Mouse (Mus musculus): ENCODE measurements at regions not wholly inside any gene's neighbourhood (a gene's known extent, or its start where the extent isn't known, plus 50 kb on each side); places are given as distances from the start of the nearest gene placed in this dataset.

- DNase-seq (ENCODE audit: low spot score in 2 of 2), result no peak
These were observed 202.5 kb downstream of the Arhgef10l start for GRCm38 (mm10) chr4:140463296-140463695.

DNA sequence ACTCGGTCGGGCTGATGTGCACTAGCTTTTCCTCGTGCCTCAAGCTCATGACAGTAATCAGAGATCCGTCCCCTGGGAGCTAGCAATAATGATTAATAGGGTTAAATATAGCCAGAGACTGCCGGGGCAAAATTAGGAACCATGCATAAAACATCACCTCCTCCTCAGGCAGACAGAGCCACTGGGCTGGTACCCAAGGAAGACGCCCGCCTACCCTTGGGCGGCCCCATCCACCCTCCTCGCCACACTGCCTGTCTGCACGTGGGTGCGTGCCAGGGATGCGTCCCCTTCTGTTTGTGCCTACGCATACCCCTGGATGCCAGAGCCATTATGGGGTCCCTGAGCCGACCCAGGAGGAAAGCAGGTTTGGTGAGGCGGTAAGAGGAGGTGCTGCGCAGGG, 204.5 kb downstream of the Arhgef10l start:
- DNase-seq (ENCODE audit: low spot score in 2 of 2), result no peak

DNA sequence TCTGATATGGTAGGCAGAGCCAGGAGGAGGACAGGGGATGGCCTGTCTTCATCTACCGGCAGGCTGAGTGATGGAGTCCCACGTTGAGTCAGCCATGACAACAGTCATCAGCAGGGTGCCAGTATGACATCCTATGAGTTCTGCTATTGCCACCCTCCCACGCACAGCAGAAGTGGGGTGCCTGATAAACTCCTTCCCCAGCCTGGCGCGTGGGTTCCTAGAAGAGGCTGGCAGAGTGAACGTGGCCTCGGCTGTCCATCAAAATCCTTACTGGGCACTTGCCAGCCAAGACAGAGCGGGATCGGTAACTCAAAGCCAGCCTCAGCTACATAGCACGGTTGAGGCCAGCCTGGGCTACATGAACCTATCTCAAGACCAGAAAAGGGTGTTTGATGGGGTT, 202.5 kb upstream of the Igsf21 start:
- no peak for DNase-seq (ENCODE audit: low spot score in 2 of 2)

DNA sequence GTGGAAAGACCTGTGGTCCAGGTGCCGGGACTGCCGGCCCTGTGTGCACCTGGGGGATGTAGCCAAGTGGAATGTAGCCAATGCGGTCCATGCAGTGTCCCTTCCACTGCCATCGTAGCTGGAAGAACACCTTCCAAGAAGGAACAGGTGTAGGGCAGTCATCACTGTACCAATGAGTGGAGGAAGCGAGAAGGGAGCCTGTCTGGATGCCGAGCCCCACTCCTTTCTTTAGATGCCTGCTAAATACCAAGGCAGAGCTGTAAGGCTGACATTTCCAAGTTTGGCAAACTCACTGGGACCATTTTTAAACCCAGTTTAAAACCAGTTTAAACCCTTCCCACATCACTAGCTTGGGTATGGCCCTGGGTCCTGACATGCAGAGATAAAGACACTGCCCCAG, 199.9 kb upstream of the Igsf21 start:
- DNase-seq (ENCODE audit: low spot score in 2 of 2), result no peak

GRCm38 (mm10) chr4:140445931-140446330, 199.3 kb upstream of the Igsf21 start:
- no peak for DNase-seq (ENCODE audit: low spot score in 2 of 2)

- no peak for DNase-seq (ENCODE audit: low spot score in 2 of 2)
These were observed 196.6 kb upstream of the Igsf21 start for GRCm38 (mm10) chr4:140443221-140443620.

GRCm38 (mm10) chr4:140441805-140442204, 195.2 kb upstream of the Igsf21 start:
- no peak for DNase-seq (ENCODE audit: low spot score in 2 of 2)

GRCm38 (mm10) chr4:140439856-140440255, 193.3 kb upstream of the Igsf21 start:
- DNase-seq (ENCODE audit: low spot score in 2 of 2), result peak in 1 of 2 experiments; percentile 11

GRCm38 (mm10) chr4:140436030-140436429, 189.4 kb upstream of the Igsf21 start:
- DNase-seq (ENCODE audit: low spot score in 2 of 2), result no peak

- no peak for DNase-seq (ENCODE audit: low spot score in 2 of 2)
These were observed 187.4 kb upstream of the Igsf21 start for GRCm38 (mm10) chr4:140433744-140434542.

DNA sequence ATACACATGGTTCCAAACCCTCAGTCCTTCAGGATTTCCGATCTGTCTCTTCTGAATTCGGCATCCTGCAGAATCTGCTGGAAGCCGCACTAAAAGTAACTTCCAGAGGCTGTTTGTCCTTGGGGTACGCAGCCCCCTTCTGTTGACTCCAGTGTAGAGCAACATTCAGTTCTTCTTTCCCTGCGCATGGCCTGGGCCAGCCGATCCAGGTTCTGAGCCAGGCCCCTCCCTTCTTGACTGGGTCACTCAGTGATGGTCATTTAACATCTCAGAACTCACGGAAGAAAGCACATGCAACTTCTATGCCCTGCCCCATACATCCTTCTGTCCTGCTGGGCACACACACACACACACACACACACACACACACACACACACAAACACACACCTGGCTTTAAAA, 185.5 kb upstream of the Igsf21 start:
- DNase-seq (ENCODE audit: low spot score in 2 of 2), result no peak

DNA sequence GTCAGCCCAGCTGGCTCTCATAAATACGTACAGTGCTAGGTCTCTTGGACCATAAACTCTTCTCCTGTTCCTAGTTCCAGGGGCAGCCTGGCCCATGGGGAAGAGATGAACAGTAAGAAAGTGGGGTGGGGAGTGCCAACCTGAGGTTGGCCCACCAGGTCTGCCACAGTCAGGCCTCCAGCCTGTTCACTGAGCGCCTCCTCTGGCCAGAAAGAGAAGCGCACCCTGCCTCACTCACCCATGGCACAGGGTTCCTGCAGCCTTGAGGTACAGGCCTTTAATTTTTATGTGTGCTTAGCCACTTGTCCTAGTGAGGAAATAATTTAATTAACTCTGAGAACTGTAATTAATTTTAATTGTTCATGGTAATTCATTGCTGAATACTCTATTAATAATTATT, 180.5 kb upstream of the Igsf21 start:
- DNase-seq (ENCODE audit: low spot score in 2 of 2), result no peak

DNA sequence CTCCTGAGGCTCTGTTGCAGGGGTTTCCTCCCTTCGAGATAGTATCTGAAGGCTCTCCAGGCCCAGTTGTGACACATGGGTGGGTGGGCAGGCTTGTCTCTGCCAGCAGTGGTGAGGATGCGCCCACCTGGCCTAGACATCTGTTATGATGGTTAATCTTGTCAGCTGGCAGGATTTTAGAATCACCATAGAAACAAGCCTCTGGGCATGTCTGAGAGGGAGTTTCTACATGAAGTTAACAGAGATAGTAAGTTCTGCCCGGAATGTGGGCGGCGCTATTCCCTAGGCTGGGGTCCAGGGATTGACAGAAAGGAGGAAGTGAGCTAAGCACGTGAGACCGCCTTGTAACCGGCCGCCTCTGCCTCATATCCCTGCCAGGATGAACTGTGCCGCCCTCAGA, 177.2 kb upstream of the Igsf21 start:
- DNase-seq (ENCODE audit: low spot score in 2 of 2), result no peak

- DNase-seq (ENCODE audit: low spot score in 2 of 2), result no peak
These were observed 175.5 kb upstream of the Igsf21 start for GRCm38 (mm10) chr4:140421926-140422585.

DNA sequence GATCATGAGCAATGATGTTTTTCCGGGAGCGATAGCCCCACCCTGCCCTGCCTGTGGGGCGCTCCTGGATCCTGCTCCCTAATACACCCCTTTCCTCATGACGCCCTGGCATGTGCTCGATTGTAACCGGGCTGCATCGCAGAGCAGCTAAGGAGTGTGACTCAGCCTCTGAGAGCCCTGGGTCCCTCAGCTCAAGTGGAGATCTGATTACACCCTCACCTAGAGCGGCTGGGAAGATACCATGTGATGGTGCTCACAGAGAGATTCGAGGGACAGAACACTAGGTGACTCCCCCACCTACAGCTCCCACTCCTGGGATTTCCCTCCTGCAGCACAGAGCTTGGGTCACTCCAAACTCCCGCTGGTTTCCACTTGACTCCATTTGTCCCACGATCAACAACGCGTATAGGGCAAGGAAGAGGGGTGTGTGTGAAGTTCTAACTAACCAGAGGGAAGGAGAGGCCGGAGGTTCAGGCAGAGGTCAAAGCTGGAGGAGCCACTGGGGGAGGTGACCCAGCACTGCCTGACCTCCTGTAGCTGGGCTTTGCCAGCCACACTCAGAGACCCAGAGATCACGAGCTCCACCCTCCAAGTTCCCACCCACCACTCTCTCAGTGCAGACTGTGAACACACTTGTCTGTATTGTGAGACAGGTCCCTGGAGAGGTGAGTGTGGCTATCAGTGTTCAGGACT, 173.3 kb upstream of the Igsf21 start:
- DNase-seq (ENCODE audit: low spot score in 2 of 2), result no peak

DNA sequence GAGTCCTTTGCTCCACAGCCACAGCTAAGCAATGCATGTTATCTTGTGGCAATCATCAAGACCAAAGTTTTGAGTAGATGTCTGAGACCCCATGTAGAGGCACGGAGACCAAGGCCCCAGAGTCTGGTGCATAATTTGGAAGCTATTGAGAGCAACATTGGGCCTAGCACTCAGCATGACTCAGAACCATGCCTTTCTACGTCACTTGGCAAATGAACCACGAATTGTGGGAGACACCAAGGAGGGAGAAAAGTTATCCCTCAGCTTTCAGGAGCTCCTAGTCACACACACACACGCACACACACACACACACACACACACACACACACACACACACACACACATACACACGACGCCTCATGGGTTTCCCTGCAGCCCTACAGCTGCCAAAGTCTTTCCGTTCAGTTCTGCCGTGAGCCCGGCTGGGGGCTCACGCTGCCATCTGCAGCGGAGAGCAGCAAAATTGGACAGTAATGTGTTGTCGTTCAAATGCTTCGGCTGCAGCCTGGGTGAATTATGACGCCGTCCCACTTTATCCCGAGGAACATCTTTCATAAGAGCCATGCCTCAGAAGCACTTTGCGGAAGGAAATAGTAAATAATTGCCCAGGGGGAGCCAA, 165.8 kb upstream of the Igsf21 start:
- no peak for DNase-seq (ENCODE audit: low spot score in 2 of 2)

DNA sequence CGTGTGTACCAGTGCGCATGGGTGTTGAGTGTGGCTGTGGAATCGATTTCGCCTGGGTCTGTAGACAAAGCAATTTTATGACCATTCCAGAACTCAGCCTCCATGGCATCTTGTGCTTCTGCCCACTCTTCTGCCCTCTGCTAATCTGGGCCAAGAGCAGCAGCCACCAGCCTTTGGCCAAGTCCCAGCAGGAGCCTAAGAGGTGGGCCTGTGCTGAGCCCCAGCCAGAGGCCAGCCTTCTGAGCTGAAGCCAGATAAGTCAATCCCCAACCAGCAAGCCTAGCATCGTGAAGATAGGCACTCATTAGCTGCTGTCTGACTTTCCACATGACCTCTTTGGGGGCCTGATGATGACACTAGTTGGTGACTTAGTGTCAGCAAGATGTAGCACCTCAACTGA, 161.9 kb upstream of the Igsf21 start:
- no peak for DNase-seq (ENCODE audit: low spot score in 2 of 2)

GRCm38 (mm10) chr4:140406913-140407312, 160.3 kb upstream of the Igsf21 start:
- DNase-seq (ENCODE audit: low spot score in 2 of 2), result no peak

DNA sequence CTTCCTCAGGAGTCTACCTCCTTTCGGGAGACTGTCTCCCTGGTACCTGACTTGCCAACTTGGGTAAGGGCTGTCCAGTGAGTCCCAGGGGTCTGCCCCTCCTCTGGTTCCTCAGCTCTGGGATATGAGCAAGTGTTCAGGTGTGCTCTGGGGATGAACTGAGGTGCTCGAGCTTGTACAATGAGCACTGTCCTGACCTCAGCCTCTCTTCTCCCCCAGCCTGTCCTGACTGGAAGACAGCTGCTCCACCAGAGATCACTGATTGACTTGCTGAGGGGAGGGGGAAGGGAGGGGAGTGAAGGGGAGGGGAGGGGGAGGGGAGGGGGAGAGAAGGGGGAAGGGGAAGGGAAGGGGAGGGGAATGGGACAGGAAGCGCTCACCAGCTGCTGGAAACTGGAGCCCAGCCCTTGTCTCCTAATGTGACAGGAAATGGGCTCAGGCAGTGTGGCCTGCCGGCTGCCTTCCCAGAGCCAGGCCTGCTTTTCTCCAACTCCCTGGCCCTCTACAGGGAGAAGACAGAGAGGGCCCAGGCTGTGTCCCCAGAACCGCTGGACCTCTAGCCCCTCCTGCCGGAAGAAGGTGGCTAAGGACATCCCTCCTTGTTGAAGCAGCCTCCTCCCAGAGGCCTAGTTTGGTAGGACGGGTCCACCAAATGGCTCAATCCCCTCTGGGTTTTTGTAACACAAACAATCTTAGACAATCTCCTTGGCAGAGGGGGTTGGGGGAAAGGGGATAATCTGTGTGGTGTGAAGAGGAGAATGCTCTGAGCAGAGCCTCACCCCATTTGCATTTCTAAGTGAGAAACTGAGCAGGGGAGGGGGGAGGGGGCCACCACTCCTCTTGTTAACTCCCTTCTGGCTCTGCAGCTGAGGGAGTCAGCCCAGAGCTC, 159.7 kb upstream of the Igsf21 start:
- no peak for DNase-seq (ENCODE audit: low spot score in 2 of 2)

DNA sequence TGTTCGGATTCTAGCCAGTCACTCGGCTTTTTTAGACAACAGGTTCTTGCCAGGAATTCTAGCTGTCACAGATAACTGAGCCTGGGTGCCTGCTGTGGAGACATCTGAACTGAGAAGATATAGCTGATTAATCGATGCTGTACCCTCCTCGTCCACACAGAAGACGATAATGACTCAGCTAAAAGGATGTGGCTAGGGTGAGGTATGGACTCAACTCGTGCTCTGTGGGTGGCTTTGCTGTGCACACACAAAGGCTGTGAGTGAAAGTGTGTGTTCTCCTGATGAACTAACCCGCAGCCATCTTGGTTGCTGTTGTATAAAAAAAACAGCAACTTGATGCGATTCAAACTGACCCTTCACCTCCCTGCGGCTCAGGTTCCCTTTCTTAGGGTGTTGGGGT, 158.8 kb upstream of the Igsf21 start:
- DNase-seq (ENCODE audit: low spot score in 2 of 2), result no peak

DNA sequence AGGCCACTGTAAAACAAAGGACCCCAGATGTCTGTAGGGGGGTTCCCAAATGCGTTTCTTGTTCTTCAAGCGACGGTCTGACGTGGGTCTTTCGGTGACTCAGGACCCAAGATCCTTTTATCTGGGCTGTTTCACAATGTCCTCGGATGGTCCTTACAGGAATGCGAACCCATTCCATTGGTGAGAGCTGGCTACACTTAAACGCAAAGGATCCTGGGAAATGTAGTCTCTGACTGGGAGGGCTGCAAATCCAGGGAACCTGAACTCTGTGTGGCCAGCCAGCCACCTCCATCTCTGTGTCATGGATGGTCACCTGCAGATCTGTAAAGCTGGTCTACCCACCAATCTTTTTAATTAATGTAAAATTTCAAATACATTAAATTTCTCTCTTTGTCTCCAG, 156.5 kb upstream of the Igsf21 start:
- no peak for DNase-seq (ENCODE audit: low spot score in 2 of 2)
